Mouse (Mus musculus) adrenal gland, postnatal 10 days (tissue): ENCODE data around the gene March11. TPM values are rescaled to one million over a fixed set of nuclear protein-coding genes. Genes with fewer than 3 reads are reported as not detected.

Source experiments
- DNase-seq: peaks from one replicate; pipeline ENCODE4 v3.0.0; 2021; ENCODE audit warnings: mixed read lengths
- long read RNA-seq, 2 experiments: library from polyadenylated mRNA; stranded (forward); transcript quantifications; one replicate each; pipeline ENCODE4 v2.0.0; 2021
- total RNA-seq, 2 experiments: library from RNA; stranded (reverse); gene quantifications; 2 replicates each; pipeline ENCODE4 v1.2.3; 2021

The March11 gene
- 1 to 10 TPM; 1.7 to 2.3 TPM for total RNA-seq
- long read RNA-seq, experiment 1, partial matches to known transcripts, result 0 of 2 reads
- long read RNA-seq, experiment 1, other reads (novel, unspliced or antisense), result 0 of 2 reads
- long read RNA-seq, experiment 2, partial matches to known transcripts, result 0 of 1 reads
- long read RNA-seq, experiment 2, other reads (novel, unspliced or antisense), result 1 of 1 reads

DNA sequence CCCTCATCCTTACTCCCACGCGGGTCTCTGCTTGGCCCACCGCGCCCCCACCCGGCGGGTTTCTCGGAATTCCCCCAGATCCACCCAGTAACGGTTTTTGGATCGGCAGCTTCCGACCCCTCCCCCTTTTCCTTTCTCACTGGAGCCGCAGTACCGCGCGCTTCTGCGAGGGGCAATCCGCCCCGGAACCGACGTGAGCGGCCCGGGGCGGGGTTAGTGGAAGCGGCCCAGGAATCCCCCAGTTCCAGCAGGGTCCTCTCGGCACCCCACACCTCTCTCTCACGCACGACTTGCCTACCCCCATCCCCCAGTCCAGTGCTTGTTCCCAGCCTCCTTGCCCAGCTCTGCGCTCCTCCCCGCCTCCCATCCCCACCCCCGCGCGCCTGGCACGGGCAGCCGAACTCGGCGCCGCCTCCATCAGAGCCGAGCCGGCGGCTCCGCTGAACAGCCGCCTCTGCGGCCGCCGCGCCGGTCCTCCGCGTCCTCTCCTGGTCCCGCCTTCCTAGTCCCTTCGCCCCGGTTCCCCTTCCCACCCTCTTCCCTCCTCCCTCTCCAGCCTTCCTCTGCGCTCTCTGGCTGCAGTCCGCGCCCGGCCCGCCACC, at the start of gene March11:
Gene March11, plus strand, starts transcription at position 420 of the 602 bp plus-strand sequence.
- peak; percentile 51 for DNase-seq

DNA sequence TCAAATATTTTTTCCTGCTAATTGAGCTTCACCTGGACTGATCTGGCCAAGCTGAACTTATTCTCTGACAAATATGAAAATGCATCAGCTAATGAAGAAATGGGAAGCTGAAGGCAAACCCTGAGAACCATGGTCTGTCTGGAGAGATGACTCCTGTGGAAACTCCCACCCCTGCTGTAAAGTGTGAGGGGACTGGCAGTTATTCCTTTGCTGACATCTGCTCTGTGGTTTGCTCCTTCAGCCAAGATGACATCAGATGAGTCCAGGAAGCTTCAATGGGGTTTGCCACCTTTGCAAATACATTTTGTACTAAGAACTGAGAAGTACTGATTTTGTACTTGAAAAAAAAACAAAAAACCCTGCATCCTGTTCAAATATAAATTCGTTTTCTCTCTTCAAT, 46.5 kb upstream of the March11 start:
- DNase-seq, result no peak

DNA sequence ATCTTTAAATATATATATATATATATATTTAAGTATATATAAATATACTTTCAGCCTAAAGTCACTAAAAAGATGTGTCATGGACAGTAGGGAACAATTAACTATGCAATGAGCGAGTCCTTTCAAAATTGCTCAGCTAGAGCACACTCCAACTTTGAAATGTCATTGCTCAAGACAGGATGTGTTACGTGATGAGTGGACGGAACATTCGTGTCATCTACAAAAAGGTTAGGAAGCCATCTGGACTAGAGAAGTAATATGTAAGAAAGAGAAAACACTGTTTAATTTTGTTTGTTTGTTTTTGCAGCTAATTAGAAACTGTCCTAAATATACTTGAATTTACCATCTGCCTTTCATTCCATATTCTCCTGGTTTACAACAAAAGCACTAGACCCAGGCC, 39.3 kb upstream of the March11 start:
- DNase-seq, result no peak

- DNase-seq, result no peak
These were observed 32.8 kb upstream of the March11 start for GRCm38 (mm10) chr15:26276035-26276511.

DNA sequence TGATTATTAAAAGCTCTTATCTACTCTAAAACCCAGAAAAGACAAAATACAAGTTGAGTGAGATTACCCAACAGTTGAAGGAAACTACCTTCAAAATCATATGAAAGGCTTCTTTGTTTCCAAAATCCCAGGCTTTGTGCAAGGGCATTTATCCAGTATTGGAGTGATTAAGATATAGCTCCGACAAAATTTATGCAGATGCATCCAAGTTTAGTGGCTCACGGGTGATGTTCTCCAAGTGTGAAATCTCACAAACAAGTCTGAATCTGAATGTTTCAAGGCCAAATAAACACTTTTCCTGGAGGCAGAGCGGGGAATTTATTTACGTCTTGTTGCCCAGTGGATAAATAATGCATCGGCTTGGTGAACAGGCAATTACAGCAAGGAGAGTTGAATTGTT, 32.2 kb upstream of the March11 start:
- DNase-seq, result no peak

- no peak for DNase-seq
These were observed 17.0 kb upstream of the March11 start for GRCm38 (mm10) chr15:26291871-26292270.

GRCm38 (mm10) chr15:26292811-26293210, 16.0 kb upstream of the March11 start:
- DNase-seq, result no peak

DNA sequence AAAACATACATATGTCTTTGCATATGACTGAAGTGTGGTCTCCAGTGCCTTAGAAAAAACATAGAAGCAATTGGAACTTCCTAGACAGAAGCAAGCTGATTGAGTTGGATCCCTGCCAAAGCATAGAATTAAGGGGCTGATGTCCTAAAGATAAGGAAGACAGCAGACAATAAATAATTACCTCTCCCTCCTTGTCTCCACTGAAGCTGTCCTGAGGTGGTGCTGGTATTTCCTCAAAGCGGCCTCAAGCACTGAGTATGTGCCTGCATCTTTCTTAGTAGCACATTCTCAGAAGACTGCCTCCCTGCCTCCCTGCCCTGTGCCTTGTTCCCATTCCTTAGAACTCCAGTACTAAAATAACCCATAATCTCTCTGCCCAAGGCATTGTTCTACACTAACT, 15.6 kb upstream of the March11 start:
- DNase-seq, result no peak

DNA sequence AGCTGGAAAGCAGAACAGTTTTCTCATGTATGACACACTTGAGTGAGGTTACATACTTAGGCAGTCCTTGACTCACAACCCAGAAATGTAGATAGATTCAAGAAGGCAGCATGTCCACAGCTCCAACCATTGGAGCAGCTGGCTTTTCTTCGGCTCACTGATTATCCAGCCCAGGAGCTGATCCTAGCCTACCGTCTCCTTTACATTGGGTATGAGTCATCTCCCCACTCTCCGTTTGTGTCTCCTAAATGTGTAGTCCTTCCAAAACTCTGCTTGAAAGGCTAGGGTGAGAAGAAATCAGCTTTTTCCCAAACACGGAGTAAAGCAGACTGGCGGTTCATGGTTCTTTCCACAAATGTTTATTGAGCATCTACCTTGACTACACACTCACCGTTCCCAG, 10.2 kb upstream of the March11 start:
- no peak for DNase-seq

DNA sequence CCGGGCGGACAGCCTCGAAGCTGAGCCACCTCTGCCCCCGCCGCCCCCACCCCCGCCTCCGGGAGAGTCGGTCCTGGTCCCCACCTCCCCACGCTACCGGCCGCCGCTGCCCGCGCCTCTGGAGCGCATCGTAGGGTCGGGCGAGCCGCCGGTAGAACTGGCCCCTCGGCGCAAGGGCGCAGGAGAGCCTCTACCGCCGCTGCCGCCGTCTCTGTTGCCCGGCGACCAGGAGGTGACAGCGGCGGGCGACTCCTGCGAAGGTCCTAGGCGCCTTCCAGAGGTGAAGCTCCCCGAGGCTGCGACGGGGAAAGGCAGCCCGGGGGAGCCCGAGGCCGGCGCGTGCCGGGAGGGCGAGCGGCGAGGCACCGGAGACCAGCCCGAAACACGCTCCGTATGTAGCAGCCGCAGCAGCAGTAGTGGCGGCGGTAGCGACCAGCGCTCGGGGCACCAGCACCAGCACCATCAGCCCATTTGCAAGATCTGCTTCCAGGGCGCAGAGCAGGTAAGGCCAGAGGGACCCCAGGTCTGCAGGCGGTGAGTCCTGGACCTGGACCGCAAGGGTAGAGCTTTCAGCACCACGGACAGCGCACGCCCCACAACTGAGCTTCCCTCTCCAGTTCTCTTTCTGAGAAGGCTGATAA, 563 bp downstream of the March11 start:
- peak; percentile 89 for DNase-seq

DNA sequence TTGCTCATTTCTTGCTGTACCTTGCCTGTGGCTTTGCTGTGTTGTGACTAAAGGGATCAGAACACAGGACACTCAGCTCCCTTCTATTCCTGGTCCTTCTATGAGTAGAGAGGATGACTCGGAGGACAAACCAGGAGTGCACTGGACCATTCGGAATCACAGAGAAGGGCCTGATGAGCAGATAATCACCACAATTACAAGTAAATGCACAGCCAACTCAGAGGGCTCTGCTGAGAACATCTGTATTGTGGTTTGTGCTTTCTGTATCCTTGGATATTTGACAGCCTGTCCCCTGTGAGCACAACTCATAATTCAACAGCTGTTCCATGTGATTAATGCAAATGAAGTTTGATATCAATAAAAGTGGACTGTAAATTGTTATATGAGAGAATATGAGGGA, 11.0 kb downstream of the March11 start:
- no peak for DNase-seq

DNA sequence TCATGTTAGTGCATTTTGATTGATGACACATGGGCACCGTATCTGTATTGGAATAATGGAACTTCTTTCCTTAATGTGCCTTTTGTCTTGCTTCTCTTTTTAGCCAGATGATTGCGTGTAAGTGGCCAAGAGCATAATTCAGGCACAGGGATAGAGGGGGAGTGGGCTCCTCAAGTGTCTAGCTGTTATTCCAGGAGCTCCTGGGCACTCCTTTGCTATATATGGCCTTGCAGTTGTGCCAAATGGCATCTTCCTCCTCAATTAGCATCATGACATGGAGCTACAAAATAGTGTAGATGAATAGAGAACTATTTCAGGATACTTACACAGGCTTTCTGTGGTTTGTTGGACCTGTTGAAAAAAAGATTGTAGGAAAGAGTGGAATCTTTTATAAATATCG, 11.6 kb downstream of the March11 start:
- no peak for DNase-seq

- no peak for DNase-seq
These were observed 14.0 kb downstream of the March11 start for GRCm38 (mm10) chr15:26322804-26323203.

DNA sequence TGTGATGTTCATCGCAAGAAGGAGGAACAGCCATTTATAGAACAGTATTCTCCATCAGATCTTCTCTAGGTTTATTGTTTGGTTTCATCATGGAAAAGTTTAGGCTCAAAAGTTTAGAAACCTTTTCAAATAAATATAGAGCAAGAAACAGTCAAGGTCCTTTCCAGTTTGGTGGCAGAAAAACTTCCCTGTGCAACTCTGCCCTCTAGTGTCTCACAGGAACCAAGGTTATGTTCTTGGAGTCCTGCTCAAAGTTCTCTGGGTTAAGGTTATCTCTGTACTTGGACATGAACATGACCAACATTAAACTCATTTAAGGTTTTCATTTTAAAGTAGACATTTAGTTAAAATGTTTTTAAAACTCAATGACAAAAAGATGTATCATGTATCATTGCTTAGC, 18.3 kb downstream of the March11 start:
- peak; percentile 37 for DNase-seq

DNA sequence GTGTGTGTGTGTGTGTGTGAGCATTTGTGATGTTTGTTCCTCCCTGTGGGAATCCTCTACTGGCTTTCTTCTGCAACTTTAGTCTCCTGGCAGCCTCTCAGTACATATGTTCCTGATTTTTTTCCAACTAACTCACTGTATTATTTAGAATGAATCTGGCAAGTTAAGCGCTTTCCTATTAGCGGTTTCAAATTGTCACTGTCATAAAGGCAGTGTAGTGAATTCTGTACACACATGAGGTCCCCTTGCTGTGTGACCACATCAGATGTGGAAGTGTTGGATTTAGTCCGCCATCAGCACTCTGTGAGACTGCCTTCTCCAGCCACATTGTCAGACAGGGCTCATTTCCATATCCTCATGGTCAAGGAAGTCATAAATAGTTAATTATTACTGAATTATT, 26.9 kb downstream of the March11 start:
- DNase-seq, result no peak

GRCm38 (mm10) chr15:26337775-26338174, 28.9 kb downstream of the March11 start:
- no peak for DNase-seq

GRCm38 (mm10) chr15:26338343-26338742, 29.5 kb downstream of the March11 start:
- DNase-seq, result no peak

DNA sequence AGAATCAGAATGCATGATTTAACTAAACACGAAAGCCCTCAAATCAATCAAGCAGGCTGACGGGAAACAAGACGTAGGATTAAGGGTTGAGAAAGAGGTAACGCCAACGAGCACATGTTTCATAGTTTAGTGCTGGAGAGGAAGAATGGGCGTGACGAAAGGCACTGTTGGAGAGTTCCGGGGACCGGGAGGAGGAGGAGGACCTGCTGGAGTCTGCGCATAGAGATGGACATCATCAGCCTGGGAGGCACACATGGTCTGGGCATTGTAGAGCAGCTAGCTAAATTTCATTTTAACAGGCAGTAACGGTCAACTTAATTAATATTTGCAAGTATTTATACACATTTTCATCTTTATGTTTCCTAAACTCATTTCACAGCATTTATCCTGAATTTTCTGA, 31.6 kb downstream of the March11 start:
- DNase-seq, result no peak

- DNase-seq, result no peak
These were observed 32.1 kb downstream of the March11 start for GRCm38 (mm10) chr15:26340966-26341365.

DNA sequence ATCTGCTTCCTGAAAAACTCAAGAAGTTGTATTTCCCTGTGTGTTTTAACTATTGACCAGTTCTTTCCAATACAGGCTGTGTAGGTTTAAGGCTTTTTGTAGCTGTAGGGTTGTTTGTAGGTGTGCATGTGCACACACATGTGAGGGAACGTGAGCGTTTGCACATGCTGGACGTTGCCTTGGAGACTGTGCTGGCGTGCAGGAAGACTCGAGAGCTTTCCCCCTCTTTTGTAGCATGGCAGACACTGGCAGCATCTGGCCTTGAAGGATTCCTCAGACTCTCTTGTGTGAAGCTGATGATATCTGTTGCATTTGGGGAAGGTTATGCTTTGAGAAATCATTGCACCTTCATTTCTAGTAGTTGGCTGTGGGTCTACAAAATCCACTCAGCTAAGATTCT, 35.5 kb downstream of the March11 start:
- DNase-seq, result no peak

GRCm38 (mm10) chr15:26353656-26354055, 44.8 kb downstream of the March11 start:
- DNase-seq, result no peak

- DNase-seq, result no peak
These were observed 56.5 kb downstream of the March11 start for GRCm38 (mm10) chr15:26365344-26365743.

DNA sequence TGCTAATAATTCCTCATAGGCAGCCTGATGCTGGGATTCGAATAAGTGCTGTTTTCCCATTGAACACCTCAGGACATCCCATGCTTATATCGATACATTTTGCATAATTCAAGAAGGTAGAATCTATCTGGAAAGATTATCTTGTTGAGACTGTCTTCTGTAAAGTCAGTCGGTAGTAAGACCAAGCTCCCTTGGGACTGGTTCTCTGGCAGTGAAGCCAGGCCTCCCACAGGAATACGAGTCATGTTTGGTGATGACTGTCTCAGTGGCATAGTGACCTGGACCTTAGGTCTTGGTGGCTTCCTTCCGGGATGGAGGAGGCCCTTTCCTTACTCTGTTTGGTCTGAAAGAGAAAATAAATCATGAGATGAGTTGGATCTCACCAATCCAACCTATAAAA, 57.7 kb downstream of the March11 start:
- DNase-seq, result no peak

GRCm38 (mm10) chr15:26373759-26374158, 64.9 kb downstream of the March11 start:
- DNase-seq, result no peak
